Mouse (Mus musculus) ovary, adult 2 months (tissue): Measurements from ENCODE around the gene Vmn1r155. TPM values are rescaled to one million over a fixed set of nuclear protein-coding genes. Genes with fewer than 3 reads are reported as not detected.

Experiments used
- polyA plus RNA-seq: library from polyadenylated mRNA; depleted of rRNA; stranded (reverse); fragments of >200 nt; gene quantifications from 2 replicates; pipeline ENCODE4 v1.2.3, GENCODE M21; 2012; rRNA removed

Vmn1r155 gene
- polyA plus RNA-seq, result not detected in 2 replicates

DNA sequence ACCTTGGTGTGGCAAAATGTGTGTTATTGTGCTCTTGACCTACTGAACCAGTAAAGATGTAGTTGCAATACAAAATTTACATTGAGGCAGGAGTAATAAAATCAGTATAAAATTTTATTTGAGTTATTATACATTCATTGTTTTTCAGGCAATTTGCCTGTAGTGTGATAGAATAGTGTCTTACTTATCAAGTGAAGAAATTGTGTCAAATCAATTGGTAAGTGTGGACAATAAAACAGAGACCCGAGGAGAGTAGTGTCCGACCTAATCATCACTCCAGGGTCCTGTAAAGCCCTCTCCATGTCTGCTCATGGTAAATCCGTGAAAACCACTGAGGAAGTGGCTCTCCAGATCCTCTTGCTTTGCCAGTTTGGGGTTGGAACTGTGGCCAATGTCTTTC lies at the start of gene Vmn1r155:
Gene Vmn1r155, plus strand, starts transcription at position 301 of the 400 bp plus-strand sequence.

DNA sequence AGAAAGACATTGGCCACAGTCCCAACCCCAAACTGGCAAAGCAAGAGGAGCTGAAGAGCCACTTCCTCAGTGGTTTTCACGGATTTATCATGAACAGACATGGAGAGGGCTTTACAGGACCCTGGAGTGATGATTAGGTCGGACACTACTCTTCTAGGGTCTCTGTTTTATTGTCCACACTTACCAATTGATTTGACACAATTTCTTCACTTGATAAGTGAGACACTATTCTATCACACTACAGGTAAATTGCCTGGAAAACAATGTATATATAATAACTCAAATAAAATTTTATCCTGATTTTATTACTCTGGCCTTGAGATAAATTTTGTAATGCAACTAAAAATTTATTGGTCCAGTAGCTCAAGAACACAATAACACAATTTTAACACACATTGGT lies 34.4 kb downstream of the Vmn1r155 start, which contains the start of gene Gm8693:
Gene Gm8693, minus strand, starts transcription at position 101 of the 400 bp plus-strand sequence.

Other genes with a start within 250 kb of the Vmn1r155 start
- gene Vmn1r148, start 244.4 kb upstream of the Vmn1r155 start, polyA plus RNA-seq, result not detected in 2 replicates
- not detected in 2 replicates for gene Vmn1r149, start 219.8 kb upstream of the Vmn1r155 start, polyA plus RNA-seq
- not detected in 2 replicates for gene Gm10665, start 193.9 kb upstream of the Vmn1r155 start, polyA plus RNA-seq
- not detected in 2 replicates for gene Vmn1r151, start 158.3 kb upstream of the Vmn1r155 start, polyA plus RNA-seq
- gene Vmn1r152, start 135.1 kb upstream of the Vmn1r155 start, polyA plus RNA-seq, result not detected in 2 replicates
- not detected in 2 replicates for gene Gm8677, start 123.1 kb upstream of the Vmn1r155 start, polyA plus RNA-seq
- gene Gm4201, start 92.7 kb upstream of the Vmn1r155 start, polyA plus RNA-seq, result not detected in 2 replicates
- gene Gm4565, start 69.9 kb upstream of the Vmn1r155 start, polyA plus RNA-seq, result not detected in 2 replicates
- gene Gm8693, start 34.3 kb downstream of the Vmn1r155 start, polyA plus RNA-seq, result not detected in 2 replicates
- gene Gm4567, start 61.7 kb downstream of the Vmn1r155 start, polyA plus RNA-seq, result 0.15 TPM in 1 of 2 replicates, not detected in the other
- gene Vmn1r157, start 103.7 kb downstream of the Vmn1r155 start, polyA plus RNA-seq, result not detected in 2 replicates
- gene Vmn1r158, start 132.8 kb downstream of the Vmn1r155 start, polyA plus RNA-seq, result not detected in 2 replicates
- gene Vmn1r159, start 185.6 kb downstream of the Vmn1r155 start, polyA plus RNA-seq, result not detected in 2 replicates
- not detected in 2 replicates for gene Vmn1r160, start 213.2 kb downstream of the Vmn1r155 start, polyA plus RNA-seq